Mouse (Mus musculus): Measurements from ENCODE around the gene Rftn1.

- no peak for TF ChIP-seq POLR2A (IDR thresholded peaks at IDR 0.05; ENCODE audit: low read depth, low read length)
- no peak for TF ChIP-seq CTCF (IDR thresholded peaks at IDR 0.05; ENCODE audit: extremely low read depth, insufficient read depth, insufficient read length, insufficient replicate concordance)
Observed at GRCm38 (mm10) chr17:50150416-50151207, 39.9 kb downstream of the Rftn1 start.

Data from spleen, adult 2 months (tissue).